Mouse (Mus musculus) MEL (cell line): ENCODE data around the gene Dnajc10.

ENCODE experiments used
- BHLHE40 ChIP-seq: IDR thresholded peaks from 2 replicates; pipeline ENCODE4 v1.6.1; 2012; ENCODE audit warnings: low read depth, mild to moderate bottlenecking, inconsistent platforms, low read length, improper control_type of control experiment, borderline replicate concordance
- CHD2 ChIP-seq: IDR thresholded peaks from 2 replicates; pipeline ENCODE4 v1.6.1; 2011; ENCODE audit warnings: low read length, improper control_type of control experiment
- CTCF ChIP-seq, 3 experiments: IDR thresholded peaks in 2 of 3; conservative IDR thresholded peaks in 1 of 3; 2 replicates each; pipeline ENCODE4 v1.5.1; 2011 to 2012; ENCODE audit warnings: low read length in 3 of 3, low read depth in 2 of 3, mild to moderate bottlenecking in 2 of 3, improper control_type of control experiment in 1 of 3, inconsistent platforms in 1 of 3, mixed read lengths in 1 of 3, moderate library complexity in 1 of 3; ENCODE audit not compliant: control insufficient read depth in 1 of 3, insufficient read depth in 1 of 3, poor library complexity in 1 of 3, severe bottlenecking in 1 of 3
- ELF1 ChIP-seq: IDR thresholded peaks from 2 replicates; pipeline ENCODE4 v1.6.1; 2014; ENCODE audit warnings: low read depth, mild to moderate bottlenecking, inconsistent platforms, low read length, improper control_type of control experiment, moderate library complexity
- HCFC1 ChIP-seq: IDR thresholded peaks from 2 replicates; pipeline ENCODE4 v1.6.1; 2012; ENCODE audit warnings: low read depth, mild to moderate bottlenecking, inconsistent platforms, low read length, improper control_type of control experiment, moderate library complexity
- MAZ ChIP-seq: IDR thresholded peaks from 2 replicates; pipeline ENCODE4 v1.6.1; 2012; ENCODE audit warnings: low read depth, mild to moderate bottlenecking, inconsistent platforms, low read length, improper control_type of control experiment
- MEF2A ChIP-seq: IDR thresholded peaks from 2 replicates; pipeline ENCODE4 v1.6.1; 2014; ENCODE audit warnings: low read depth, mild to moderate bottlenecking, inconsistent platforms, low read length, improper control_type of control experiment; ENCODE audit not compliant: poor library complexity, insufficient replicate concordance, severe bottlenecking; ENCODE audit errors: extremely low read depth
- MXI1 ChIP-seq: IDR thresholded peaks from 2 replicates; pipeline ENCODE4 v1.6.1; 2011; ENCODE audit warnings: mild to moderate bottlenecking, low read depth, low read length, improper control_type of control experiment
- MYB ChIP-seq: IDR thresholded peaks from 2 replicates; pipeline ENCODE4 v1.6.1; 2011; ENCODE audit warnings: mild to moderate bottlenecking, low read depth, low read length, improper control_type of control experiment
- NELFE ChIP-seq: IDR thresholded peaks from 2 replicates; pipeline ENCODE4 v1.6.1; 2011; ENCODE audit warnings: low read depth, low read length, improper control_type of control experiment
- POLR2A ChIP-seq, 2 experiments: IDR thresholded peaks; 2 replicates each; pipeline ENCODE4 v1.6.1; 2011 to 2012; ENCODE audit warnings: low read length in 2 of 2, mild to moderate bottlenecking in 2 of 2, control low read depth in 1 of 2, improper control_type of control experiment in 1 of 2, low read depth in 1 of 2, moderate library complexity in 1 of 2; ENCODE audit not compliant: control insufficient read depth in 1 of 2, insufficient read depth in 1 of 2, poor library complexity in 1 of 2
- POLR2AphosphoS5 ChIP-seq: IDR thresholded peaks from 2 replicates; pipeline ENCODE4 v1.6.1; 2012; ENCODE audit warnings: low read depth, borderline replicate concordance, mild to moderate bottlenecking, inconsistent platforms, low read length, moderate library complexity, mixed read lengths
- ZC3H11A ChIP-seq: IDR thresholded peaks from 2 replicates; pipeline ENCODE4 v1.6.1; 2012; ENCODE audit warnings: low read depth, mild to moderate bottlenecking, inconsistent platforms, low read length, improper control_type of control experiment

DNA sequence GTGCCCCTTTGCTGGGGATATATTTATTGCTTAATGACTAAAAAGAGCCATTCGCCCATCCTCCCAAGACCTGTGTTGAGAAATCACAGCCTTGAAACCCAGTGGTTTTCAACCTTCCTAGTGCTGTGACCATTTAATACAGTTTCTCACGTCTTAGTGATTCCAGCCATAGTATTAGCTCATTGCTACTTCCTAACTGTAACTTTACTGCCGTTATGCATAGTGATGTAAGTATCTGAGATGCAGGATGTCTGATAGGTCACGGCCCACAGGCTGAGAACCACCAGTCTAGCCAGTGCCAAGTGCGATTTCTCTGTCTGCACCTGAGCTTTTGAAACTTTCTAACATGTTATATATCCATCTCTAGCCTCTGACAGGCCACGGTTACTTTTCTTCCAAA, 12.0 kb downstream of the Dnajc10 start:
- TF ChIP-seq POLR2AphosphoS5 (no peak), CHD2 (no peak), POLR2A (IDR thresholded peaks at IDR 0.05; ENCODE audit: control insufficient read depth in 1 of 2, insufficient read depth in 1 of 2, low read depth in 1 of 2, low read length in 2 of 2, poor library complexity in 1 of 2) (no peak), HCFC1 (no peak), NELFE (no peak), ELF1 (no peak), MYB (no peak), CTCF (IDR thresholded peaks at IDR 0.05 in 2 of 3, conservative IDR thresholded peaks at IDR 0.05 in 1 of 3; ENCODE audit: control insufficient read depth in 1 of 3, insufficient read depth in 1 of 3, low read depth in 2 of 3, low read length in 3 of 3, poor library complexity in 1 of 3, severe bottlenecking in 1 of 3) (no peak), MAZ (no peak), MEF2A (no peak), ZC3H11A (no peak), BHLHE40 (no peak), MXI1 (no peak)
